Mouse (Mus musculus): ENCODE results near the gene Zfp57. TPM values are rescaled to one million over a fixed set of nuclear protein-coding genes. Genes with fewer than 3 reads are reported as not detected.

Gene Zfp57
- 10 to 100 TPM; 16.7 to 17.8 TPM for total RNA-seq (2021)
- long read RNA-seq, experiment 1, partial matches to known transcripts, result 0 of 4 reads
- long read RNA-seq, experiment 1, other reads (novel, unspliced or antisense), result 0 of 4 reads
- long read RNA-seq, experiment 2, partial matches to known transcripts, result 0 of 5 reads
- long read RNA-seq, experiment 2, other reads (novel, unspliced or antisense), result 2 of 5 reads

GRCm38 (mm10) chr17:37000863-37001262 is at the start of gene Zfp57:
Gene Zfp57 (plus strand): TSS chr17:37001163.
- no peak for DNase-seq (ENCODE audit: extremely low spot score in 1 of 2, low spot score in 2 of 2)
- no peak for TF ChIP-seq CTCF (IDR thresholded peaks at IDR 0.05)
- intact Hi-C loops (cut with DNase I), result no loop called here
- no peak within 1 kb of the TSS for H3K27ac ChIP-seq
- H3K4me3 ChIP-seq, result no peak within 1 kb of the TSS

- H3K27ac ChIP-seq, result no peak overlapping the region
- H3K4me3 ChIP-seq, result no peak overlapping the region
- TF ChIP-seq CTCF (IDR thresholded peaks at IDR 0.05), result no peak
- intact Hi-C loops (cut with DNase I), result no loop called here
- no peak for DNase-seq (ENCODE audit: extremely low spot score in 1 of 2, low spot score in 2 of 2)
Measured at GRCm38 (mm10) chr17:36952631-36953030, 48.3 kb upstream of the Zfp57 start.

GRCm38 (mm10) chr17:36953062-36953461 is 47.9 kb upstream of the Zfp57 start:
- intact Hi-C loops (cut with DNase I), result no loop called here
- no peak for TF ChIP-seq CTCF (IDR thresholded peaks at IDR 0.05)
- no peak for DNase-seq (ENCODE audit: extremely low spot score in 1 of 2, low spot score in 2 of 2)
- Histone ChIP-seq H3K4me3 (no peak overlapping the region), H3K27ac (no peak overlapping the region)

- TF ChIP-seq CTCF (IDR thresholded peaks at IDR 0.05), result no peak
- intact Hi-C loops (cut with DNase I), result loop anchor here (1.0 to 5.0 kb wide), 4 partner anchors 16 to 121 kb away; partner anchors contain the start of genes Rnf39 and Trim26
- Histone ChIP-seq H3K4me3 (peak within 1 kb of the TSS; percentile 94), H3K27ac (peak within 1 kb of the TSS; percentile 88)
- peak; percentile 94 to 95 for DNase-seq (ENCODE audit: extremely low spot score in 1 of 2, low spot score in 2 of 2)
Measured at GRCm38 (mm10) chr17:36957999-36958743, 42.8 kb upstream of the Zfp57 start, which contains the start of the genes Znrd1 and Znrd1as. Gene Znrd1 (minus strand): TSS chr17:36958559. Gene Znrd1as (plus strand): TSS chr17:36958592.

DNA sequence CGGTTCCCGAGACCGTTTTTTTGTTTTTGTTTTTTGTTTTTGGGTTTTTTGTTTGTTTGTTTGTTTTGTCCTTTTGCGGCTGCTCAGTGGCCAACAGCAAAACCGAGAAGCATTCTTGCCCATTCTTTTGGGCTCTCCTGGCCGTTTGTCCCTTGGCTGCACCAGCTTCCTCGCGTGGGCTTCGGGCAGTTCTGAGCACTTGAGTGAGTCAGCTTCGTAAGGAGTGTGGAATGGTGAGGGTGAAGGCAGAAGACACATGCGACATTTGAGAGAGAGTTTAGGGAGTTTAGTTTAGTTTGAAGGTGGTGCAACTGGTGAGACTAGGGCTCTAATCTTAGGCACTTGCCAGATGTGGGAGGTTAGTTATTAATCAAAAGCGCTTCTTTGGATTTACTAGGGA is 42.1 kb upstream of the Zfp57 start:
- peak in 1 of 2 experiments; percentile 26 for DNase-seq (ENCODE audit: extremely low spot score in 1 of 2, low spot score in 2 of 2)
- Histone ChIP-seq H3K4me3 (peak overlapping the region; percentile 94), H3K27ac (peak overlapping the region; percentile 88)
- intact Hi-C loops (cut with DNase I), result loop anchor here (1.0 to 5.0 kb wide), 4 partner anchors 17 to 122 kb away; partner anchors contain the start of genes Rnf39 and Trim26
- TF ChIP-seq CTCF (IDR thresholded peaks at IDR 0.05), result no peak

GRCm38 (mm10) chr17:36961125-36961524 is 39.8 kb upstream of the Zfp57 start:
- DNase-seq (ENCODE audit: extremely low spot score in 1 of 2, low spot score in 2 of 2), result no peak

GRCm38 (mm10) chr17:36966875-36967274 is 34.1 kb upstream of the Zfp57 start:
- no peak for TF ChIP-seq CTCF (IDR thresholded peaks at IDR 0.05)
- no peak overlapping the region for H3K27ac ChIP-seq
- DNase-seq (ENCODE audit: extremely low spot score in 1 of 2, low spot score in 2 of 2), result no peak
- intact Hi-C loops (cut with DNase I), result no loop called here
- no peak overlapping the region for H3K4me3 ChIP-seq

More at GRCm38 (mm10) chr17:36961125-36961524, 39.8 kb upstream of the Zfp57 start:
- no peak overlapping the region for H3K27ac ChIP-seq
- TF ChIP-seq CTCF (IDR thresholded peaks at IDR 0.05), result peak; percentile 23
- intact Hi-C loops (cut with DNase I), result no loop called here
- H3K4me3 ChIP-seq, result no peak overlapping the region

DNA sequence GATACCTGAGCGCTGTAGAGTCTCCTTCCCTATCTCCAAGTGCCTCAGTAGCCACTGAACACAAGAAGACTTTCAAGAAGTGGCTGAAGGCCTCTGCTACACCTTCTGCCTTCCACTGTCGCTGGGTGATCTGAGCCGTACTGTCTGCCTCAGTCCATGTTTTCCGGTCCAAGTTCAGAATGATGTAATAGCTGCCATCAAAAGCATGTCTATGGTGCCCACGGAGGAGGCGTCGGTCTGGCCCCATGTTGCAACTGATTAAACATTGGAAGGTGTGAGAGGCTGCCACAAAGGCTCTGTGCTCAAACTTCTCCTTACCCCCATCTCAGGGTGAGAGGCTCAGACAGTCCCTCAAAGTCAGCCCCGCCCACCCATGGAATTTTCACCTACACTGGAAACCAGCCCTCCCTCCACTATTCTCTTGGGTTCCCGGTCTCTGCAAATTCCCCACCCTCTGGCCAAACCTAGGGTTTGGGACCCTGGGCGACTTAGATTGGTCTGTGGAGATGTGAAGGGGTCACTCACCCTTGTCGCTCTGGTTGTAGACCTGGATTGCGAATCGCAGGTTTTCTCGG is 30.6 kb upstream of the Zfp57 start:
- intact Hi-C loops (cut with DNase I), result no loop called here

DNA sequence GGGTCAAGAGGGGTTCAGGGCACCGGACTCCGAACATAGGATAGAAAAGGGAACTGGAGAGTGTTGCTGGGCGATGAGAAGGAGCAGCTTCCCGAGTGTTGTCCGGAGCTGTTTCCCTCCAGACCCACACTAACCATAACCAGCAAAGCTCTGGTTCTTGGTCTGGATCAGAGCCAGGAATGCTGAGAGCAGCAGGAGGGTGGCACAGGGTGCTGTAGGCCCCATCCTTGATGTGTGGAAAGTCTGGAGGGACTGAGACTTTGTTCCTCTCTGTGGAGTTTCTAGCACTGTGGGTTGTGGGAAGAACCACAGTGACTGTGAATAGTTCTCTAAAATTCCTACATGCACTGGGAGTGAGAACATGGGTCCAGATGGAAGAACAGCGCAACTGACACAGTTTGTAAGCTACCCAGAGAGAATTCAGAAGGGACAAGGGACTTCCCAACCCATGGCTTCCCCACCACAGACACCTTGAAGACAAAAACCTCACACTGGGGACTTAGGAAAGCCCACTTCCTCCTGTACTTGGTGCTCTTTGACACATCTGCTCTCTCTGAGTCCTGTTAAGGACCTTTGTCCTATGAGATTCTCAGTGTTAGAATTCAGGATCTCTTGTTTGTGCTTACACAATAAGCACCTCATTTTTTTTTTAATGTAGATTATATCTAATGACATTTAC is 29.7 kb upstream of the Zfp57 start:
- H3K4me3 ChIP-seq, result no peak overlapping the region
- H3K27ac ChIP-seq, result no peak overlapping the region
- intact Hi-C loops (cut with DNase I), result no loop called here
- DNase-seq (ENCODE audit: extremely low spot score in 1 of 2, low spot score in 2 of 2), result no peak
- no peak for TF ChIP-seq CTCF (IDR thresholded peaks at IDR 0.05)

More for the DNA sequence above, 30.6 kb upstream of the Zfp57 start:
- Histone ChIP-seq H3K27ac (no peak overlapping the region), H3K4me3 (no peak overlapping the region)
- TF ChIP-seq CTCF (IDR thresholded peaks at IDR 0.05), result no peak
- no peak for DNase-seq (ENCODE audit: extremely low spot score in 1 of 2, low spot score in 2 of 2)

- no peak for TF ChIP-seq CTCF (IDR thresholded peaks at IDR 0.05)
- intact Hi-C loops (cut with DNase I), result no loop called here
- H3K27ac ChIP-seq, result no peak overlapping the region
- DNase-seq (ENCODE audit: extremely low spot score in 1 of 2, low spot score in 2 of 2), result no peak
- H3K4me3 ChIP-seq, result no peak overlapping the region
Measured at GRCm38 (mm10) chr17:36972791-36973190, 28.2 kb upstream of the Zfp57 start.

- Histone ChIP-seq H3K27ac (no peak overlapping the region), H3K4me3 (no peak overlapping the region)
- no peak for TF ChIP-seq CTCF (IDR thresholded peaks at IDR 0.05)
- intact Hi-C loops (cut with DNase I), result no loop called here
- DNase-seq (ENCODE audit: extremely low spot score in 1 of 2, low spot score in 2 of 2), result no peak
Measured at GRCm38 (mm10) chr17:36973271-36973787, 27.6 kb upstream of the Zfp57 start.
